Mouse (Mus musculus) heart, embryonic 12.5 days (tissue): ENCODE data around the gene Gm26657. TPM values are rescaled to one million over a fixed set of nuclear protein-coding genes. Genes with fewer than 3 reads are reported as not detected.

Source experiments
- ATAC-seq: fragments of 200-750 bp; cut with Nextera tagmentation; 2 replicates; pipeline ENCODE4 v1.8.0; 2017; ENCODE audit warnings: moderate TSS enrichment, moderate library complexity; ENCODE audit not compliant: insufficient number of reproducible peaks, low FRiP score
- H3K27ac ChIP-seq: fragments of 300-500 bp; sonication (generic); 2 replicates; pipeline ENCODE4 v1.5.1; 2016; ENCODE audit warnings: mild to moderate bottlenecking, moderate library complexity; ENCODE audit not compliant: poor library complexity, severe bottlenecking
- H3K27me3 ChIP-seq: fragments of 300-500 bp; sonication (generic); replicated peaks from 2 replicates; pipeline ENCODE4 v1.6.1; 2016; ENCODE audit warnings: mild to moderate bottlenecking, moderate library complexity
- H3K36me3 ChIP-seq: fragments of 300-500 bp; sonication (generic); 2 replicates; pipeline ENCODE4 v1.6.1; 2016; ENCODE audit warnings: mild to moderate bottlenecking, moderate library complexity
- H3K4me1 ChIP-seq: fragments of 300-500 bp; sonication (generic); replicated peaks from 2 replicates; pipeline ENCODE4 v1.6.1; 2016; ENCODE audit warnings: mild to moderate bottlenecking
- H3K4me2 ChIP-seq: fragments of 300-500 bp; sonication (generic); 2 replicates; pipeline ENCODE4 v1.6.1; 2016; ENCODE audit warnings: mild to moderate bottlenecking, moderate library complexity
- H3K4me3 ChIP-seq: fragments of 300-500 bp; sonication (generic); 2 replicates; pipeline ENCODE4 v1.5.1; 2016; ENCODE audit warnings: mild to moderate bottlenecking
- H3K9ac ChIP-seq: fragments of 300-500 bp; sonication (generic); 2 replicates; pipeline ENCODE4 v1.6.1; 2016; ENCODE audit warnings: mild to moderate bottlenecking, moderate library complexity
- H3K9me3 ChIP-seq: fragments of 300-500 bp; sonication (generic); replicated peaks from 2 replicates; pipeline ENCODE4 v1.6.1; 2016; ENCODE audit warnings: mild to moderate bottlenecking, moderate library complexity
- whole genome bisulfite sequencing: fragments of 180-500 bp; shearing (Covaris S2); methylation state at CpG from one replicate; pipeline ENCODE4 v1.1.7; 2016; 5-methylcytosine and 5-hydroxymethylcytosine counted together
- polyA plus RNA-seq: library from polyadenylated mRNA; unstranded; fragments of >200 nt; fragmentation: Nextera tagmentation; extraction: Ambion mirVana; gene quantifications from 2 replicates; pipeline ENCODE4 v1.2.1, GENCODE M21; 2016

Gm26657 gene
- not detected in 2 replicates for polyA plus RNA-seq

DNA sequence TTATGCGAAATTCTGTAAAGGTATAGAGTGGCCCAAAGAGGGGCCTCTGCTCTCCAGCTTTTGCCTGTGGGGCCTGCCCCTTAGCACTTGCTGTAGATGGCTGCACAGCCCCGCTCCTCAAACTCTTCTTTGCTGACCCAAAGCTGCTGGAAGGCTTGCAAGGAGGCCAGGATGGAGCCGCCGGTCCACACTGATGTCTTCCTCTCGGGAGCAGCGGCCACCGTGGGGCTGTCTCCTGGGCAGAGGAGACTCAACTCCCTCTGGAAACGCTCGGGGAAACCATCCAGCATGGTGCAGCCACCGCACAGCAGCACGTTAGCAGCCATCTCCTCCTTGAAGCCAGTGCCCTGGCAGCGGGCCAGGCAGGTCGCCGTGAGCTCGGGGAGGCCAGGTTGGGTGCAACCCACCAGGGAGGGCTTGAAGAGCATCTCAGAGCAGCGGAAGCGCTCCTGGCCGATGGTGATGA lies at the start of gene Gm26657:
Gene Gm26657 (plus strand): TSS at position 51 of the 466 bp plus-strand sequence.
- H3K4me3 ChIP-seq: no peak within 1 kb of the TSS
- H3K27ac ChIP-seq: no peak within 1 kb of the TSS
- WGBS: 83% methylated on average over 18 of the region's 18 CpGs
- no peak for ATAC-seq
- peaks cover 12% of the 10 kb centered on the region for H3K36me3 ChIP-seq
- no peaks in the 10 kb centered on the region for H3K9me3 ChIP-seq
- H3K27me3 ChIP-seq: no peaks in the 10 kb centered on the region
- H3K4me2 ChIP-seq: no peak within 1 kb of the TSS
- no peak within 1 kb of the TSS for H3K9ac ChIP-seq
- H3K4me1 ChIP-seq: 0 out of 2 replicates have a peak, but pooled peaks cover 7% of the 10 kb centered on the region

DNA sequence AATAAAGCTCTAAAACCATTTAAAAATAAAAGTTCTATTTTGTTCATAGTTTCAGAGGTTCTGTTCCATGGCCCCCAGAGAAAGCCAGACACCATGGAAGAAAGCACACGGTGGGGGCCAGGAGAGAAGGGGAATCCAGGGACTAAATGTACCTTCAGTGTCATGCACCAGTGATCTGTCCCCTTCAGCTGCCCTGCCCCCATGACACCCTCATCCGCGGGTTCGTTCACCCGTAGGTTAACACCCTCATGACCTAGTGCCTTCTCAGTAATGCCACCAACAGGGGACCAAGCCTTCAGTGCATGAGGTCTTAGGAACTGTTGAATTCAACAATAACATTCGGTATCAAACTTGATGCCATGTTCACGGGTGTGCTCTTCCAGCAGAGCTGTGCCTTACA lies 43.5 kb upstream of the Gm26657 start:
- H3K4me3 ChIP-seq: no peak overlapping the region
- ATAC-seq: no peak
- H3K9ac ChIP-seq: no peak overlapping the region
- no peaks in the 10 kb centered on the region for H3K9me3 ChIP-seq
- peaks cover 4% of the 10 kb centered on the region; the same call in 1 of the 2 replicates for H3K4me1 ChIP-seq
- H3K27me3 ChIP-seq: no peaks in the 10 kb centered on the region
- H3K36me3 ChIP-seq: no peaks in the 10 kb centered on the region
- no peak overlapping the region for H3K27ac ChIP-seq
- WGBS: 79% methylated on average over 7 of the region's 7 CpGs
- H3K4me2 ChIP-seq: no peak overlapping the region

DNA sequence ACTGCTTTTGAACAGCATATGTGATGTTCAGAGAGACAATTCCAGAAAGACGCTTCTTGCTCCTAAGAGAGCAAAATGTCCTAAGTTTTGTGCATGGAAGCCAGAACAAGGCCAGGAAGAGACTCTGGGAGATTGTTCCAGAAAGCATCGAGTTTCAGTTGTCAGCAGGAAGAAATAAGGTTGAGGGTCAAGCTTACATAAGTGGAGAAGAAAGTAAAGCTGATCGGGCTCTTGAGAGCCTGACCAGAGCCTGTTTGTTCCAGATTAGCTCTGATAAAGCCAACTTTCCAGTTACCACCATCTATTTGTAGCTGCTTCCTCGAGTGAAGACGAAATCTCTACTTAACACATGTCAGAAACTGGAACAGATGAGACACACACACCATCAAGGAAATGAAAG lies 41.2 kb upstream of the Gm26657 start:
- Histone ChIP-seq H3K27ac (no peak overlapping the region), H3K27me3 (no peaks in the 10 kb centered on the region), H3K9me3 (no peaks in the 10 kb centered on the region), H3K4me3 (no peak overlapping the region), H3K4me2 (no peak overlapping the region), H3K36me3 (no peaks in the 10 kb centered on the region), H3K9ac (no peak overlapping the region), H3K4me1 (peaks cover 4% of the 10 kb centered on the region; the same call in 1 of the 2 replicates)
- WGBS: 13% methylated on average over 5 of the region's 5 CpGs
- ATAC-seq: no peak; the same call in 1 of the 2 replicates

DNA sequence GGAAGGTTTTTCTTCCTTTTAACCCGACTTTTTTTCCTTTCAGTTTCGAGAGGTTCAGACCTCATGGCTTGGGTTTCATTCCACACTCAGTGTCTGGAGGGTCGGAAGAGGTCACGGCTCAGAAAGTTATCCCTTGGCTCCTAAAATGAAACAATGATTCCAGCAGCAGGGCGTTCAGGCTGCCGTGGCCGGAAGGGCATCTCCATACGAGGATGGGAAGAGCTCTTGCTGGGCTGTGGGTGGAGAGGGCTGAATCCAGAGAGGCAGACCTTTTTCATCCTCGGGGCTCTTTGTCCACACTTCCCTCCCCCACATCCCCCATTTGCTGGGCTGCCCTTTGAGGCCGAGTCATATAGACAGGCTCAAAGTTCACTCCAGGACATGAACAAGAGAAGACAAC lies 37.6 kb upstream of the Gm26657 start:
- Histone ChIP-seq H3K27ac (no peak overlapping the region), H3K4me1 (peaks cover 4% of the 10 kb centered on the region; the same call in 1 of the 2 replicates), H3K4me2 (no peak overlapping the region), H3K27me3 (no peaks in the 10 kb centered on the region), H3K4me3 (no peak overlapping the region), H3K36me3 (no peaks in the 10 kb centered on the region), H3K9ac (no peak overlapping the region), H3K9me3 (no peaks in the 10 kb centered on the region)
- 31% methylated on average over 10 of the region's 10 CpGs for WGBS
- no peak for ATAC-seq

DNA sequence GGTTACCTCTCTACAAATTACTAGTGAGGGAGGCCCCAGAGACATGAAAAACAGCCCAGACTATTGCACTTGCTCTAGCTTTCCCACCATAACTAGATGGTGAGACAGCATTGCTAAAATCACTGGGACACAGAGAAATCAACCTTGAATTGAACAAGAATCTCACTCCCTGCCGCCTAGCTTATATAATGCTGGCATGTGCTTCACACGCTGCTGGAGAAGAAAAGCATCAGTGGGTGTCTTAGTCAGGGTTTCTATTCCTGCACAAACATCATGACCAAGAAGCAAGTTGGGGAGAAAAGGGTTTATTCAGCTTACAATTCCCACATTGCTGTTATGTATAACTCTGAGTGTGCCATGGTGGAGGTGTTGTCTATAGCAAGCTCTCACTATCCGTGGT lies 26.7 kb upstream of the Gm26657 start:
- Histone ChIP-seq H3K9me3 (no peaks in the 10 kb centered on the region), H3K27ac (no peak overlapping the region), H3K4me3 (no peak overlapping the region), H3K9ac (no peak overlapping the region), H3K27me3 (no peaks in the 10 kb centered on the region), H3K36me3 (no peaks in the 10 kb centered on the region), H3K4me1 (peaks cover 14% of the 10 kb centered on the region), H3K4me2 (no peak overlapping the region)
- 89% methylated on average over 3 of the region's 3 CpGs for WGBS
- ATAC-seq: no peak

DNA sequence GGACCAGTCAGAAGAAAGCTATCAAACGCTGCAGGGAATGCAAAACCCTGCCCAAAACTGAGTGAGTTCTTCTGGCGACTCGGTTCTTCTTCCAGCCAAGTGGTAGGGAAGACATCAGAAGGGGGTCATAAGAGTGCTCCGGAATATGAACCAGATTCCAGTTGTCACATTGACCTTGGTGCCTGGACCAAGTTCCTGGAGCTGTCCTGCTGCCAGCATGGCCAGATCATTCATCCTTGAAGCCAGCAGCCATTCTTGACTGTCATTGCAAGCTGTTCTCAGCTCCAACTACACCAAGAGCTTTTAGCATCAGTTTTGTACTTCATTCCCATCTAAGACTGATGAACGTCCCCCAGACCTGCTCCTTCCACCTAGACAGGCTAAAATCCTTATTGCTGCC lies 23.1 kb upstream of the Gm26657 start:
- Histone ChIP-seq H3K4me3 (no peak overlapping the region), H3K27me3 (no peaks in the 10 kb centered on the region), H3K9ac (no peak overlapping the region), H3K27ac (no peak overlapping the region), H3K36me3 (no peaks in the 10 kb centered on the region), H3K4me1 (peaks cover 34% of the 10 kb centered on the region), H3K4me2 (no peak overlapping the region), H3K9me3 (no peaks in the 10 kb centered on the region)
- ATAC-seq: no peak
- 55% methylated on average over 5 of the region's 5 CpGs for WGBS

DNA sequence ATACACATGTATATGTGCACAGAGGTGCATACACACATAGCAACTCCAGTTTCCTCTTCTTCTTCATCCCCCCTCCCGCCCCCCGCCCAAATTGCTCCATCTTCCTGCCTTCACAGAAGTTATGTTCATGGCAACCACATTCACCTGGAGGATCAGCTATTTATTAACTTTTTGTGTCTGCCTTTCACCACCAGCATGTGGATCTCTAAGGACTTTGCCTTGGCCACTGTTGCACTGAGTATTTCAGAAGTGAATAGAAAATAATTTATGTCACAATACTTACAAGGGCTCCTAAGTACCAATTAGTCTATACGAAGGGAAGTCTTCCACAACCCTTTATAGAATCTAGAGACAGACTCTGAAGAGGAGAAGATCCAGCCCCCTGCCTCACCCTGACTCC lies 21.9 kb upstream of the Gm26657 start:
- peak overlapping the region; percentile 89; the same call in 1 of the 2 replicates for H3K27ac ChIP-seq
- H3K9me3 ChIP-seq: no peaks in the 10 kb centered on the region
- H3K9ac ChIP-seq: no peak overlapping the region
- no peak overlapping the region for H3K4me2 ChIP-seq
- no peak overlapping the region for H3K4me3 ChIP-seq
- no peak for ATAC-seq
- no peaks in the 10 kb centered on the region for H3K27me3 ChIP-seq
- H3K4me1 ChIP-seq: peaks cover 45% of the 10 kb centered on the region
- H3K36me3 ChIP-seq: no peaks in the 10 kb centered on the region
- 83% methylated on average over 3 of the region's 3 CpGs for WGBS

DNA sequence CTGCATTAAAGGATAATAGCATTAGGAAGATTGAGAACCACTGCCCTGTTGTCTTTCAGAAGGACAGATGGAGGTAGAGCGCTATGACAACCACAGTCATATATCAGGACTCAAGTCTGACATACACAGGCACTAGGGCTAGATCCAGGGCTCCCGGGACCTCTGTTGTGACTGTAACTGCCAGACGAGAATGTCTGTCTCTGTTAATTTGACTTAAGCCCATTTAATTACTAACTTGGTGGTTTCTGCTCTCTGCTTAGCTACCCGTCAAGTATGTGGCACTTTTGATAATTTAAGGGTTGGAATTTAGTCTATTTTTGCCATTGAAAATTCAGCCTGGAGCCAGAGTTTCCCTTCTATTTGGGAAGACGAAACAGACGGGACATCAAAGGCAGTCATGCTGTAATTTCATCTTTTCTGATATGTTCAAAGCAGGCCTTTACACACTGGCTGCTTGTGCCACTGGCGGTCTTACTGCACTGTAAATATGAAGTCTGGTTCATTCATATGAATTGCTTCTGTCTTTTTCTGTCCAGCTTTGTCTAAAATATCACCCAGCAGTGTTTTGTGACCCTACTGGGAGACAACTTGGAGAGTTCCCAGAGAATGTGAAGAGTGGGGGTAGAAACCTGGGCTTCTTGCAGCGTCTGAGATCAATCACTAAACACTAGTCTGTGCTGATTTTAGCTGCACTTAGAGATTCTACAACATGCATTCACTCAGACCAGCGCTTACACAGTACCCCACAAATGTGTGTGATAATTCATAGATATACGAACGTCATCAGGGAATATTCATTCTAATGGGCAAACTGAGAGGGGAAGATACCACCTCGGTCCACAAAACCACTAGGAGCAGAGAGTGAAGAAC lies 21.1 kb upstream of the Gm26657 start:
- Histone ChIP-seq H3K9ac (no peak overlapping the region), H3K27me3 (no peaks in the 10 kb centered on the region), H3K4me1 (peaks cover 45% of the 10 kb centered on the region), H3K36me3 (no peaks in the 10 kb centered on the region), H3K27ac (peak overlapping the region; percentile 89), H3K4me3 (no peak overlapping the region), H3K4me2 (peak overlapping the region; percentile 40), H3K9me3 (no peaks in the 10 kb centered on the region)
- no peak for ATAC-seq
- WGBS: 32% methylated on average over 12 of the region's 12 CpGs

DNA sequence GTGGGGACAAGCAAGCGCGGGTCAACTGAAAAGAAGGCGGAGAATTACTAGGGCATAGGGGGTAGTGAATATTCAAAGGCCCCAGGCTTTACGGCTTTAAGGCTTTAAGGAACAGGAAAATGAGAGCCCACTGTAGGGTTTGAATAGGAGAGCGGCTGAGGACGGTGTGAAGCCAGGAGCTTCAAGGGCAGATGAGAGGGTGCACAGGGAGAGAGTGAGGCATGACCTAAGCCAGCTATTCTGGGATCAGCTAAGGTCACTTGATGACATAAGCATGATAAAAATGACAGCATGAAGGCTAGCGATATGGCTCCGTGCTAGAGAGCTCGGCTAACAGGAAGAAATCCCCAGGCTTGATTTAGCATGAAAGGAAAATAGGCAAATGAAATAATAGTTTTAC lies 20.4 kb upstream of the Gm26657 start:
- Histone ChIP-seq H3K27me3 (no peaks in the 10 kb centered on the region), H3K4me2 (peak overlapping the region; percentile 40), H3K36me3 (no peaks in the 10 kb centered on the region), H3K4me3 (no peak overlapping the region), H3K9me3 (no peaks in the 10 kb centered on the region), H3K4me1 (peaks cover 45% of the 10 kb centered on the region), H3K9ac (no peak overlapping the region), H3K27ac (peak overlapping the region; percentile 89)
- 20% methylated on average over 9 of the region's 9 CpGs for WGBS
- ATAC-seq: peak; percentile 83

DNA sequence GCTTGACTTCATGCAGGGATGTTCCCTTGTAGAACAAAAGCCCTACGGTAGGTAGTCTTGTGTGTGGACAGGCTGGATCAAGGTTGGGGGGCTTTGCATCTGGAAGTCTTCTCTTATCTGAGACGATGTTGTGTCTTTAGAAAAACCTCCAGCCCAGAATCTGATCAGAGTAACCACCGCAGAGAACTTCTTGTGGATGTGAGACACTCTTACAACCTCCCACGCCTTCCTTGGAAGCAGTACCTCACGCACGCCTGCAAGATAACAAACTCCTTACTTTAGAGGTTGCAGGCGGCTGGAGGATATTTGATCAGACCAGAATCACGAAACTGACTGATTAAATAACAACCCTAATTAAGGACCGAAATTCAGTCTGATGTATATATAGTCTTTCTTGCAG lies 19.5 kb upstream of the Gm26657 start:
- ATAC-seq: no peak
- WGBS: 47% methylated on average over 9 of the region's 9 CpGs
- H3K4me1 ChIP-seq: peaks cover 45% of the 10 kb centered on the region

DNA sequence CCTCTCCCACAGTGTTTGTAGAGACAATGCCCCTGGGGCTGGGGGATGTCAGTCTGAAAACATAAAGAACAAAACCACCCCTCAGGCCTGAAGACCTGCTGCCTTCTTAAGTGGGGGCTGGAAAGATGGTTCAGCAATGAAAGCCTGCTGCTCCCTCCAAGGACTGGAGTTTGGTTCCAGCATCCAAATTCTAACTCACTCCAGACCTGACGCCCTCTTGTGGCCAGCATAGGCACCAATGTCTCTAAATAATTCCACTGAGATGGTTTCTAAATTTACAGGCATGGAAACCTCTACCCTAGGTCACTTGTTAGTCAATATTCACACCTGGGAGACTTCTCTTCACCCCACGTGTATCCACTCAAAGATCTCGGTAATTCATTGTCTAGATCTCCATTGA lies 18.4 kb upstream of the Gm26657 start:
- no peak overlapping the region for H3K27ac ChIP-seq
- H3K36me3 ChIP-seq: no peaks in the 10 kb centered on the region
- 34% methylated on average over 3 of the region's 3 CpGs for WGBS
- peaks cover 45% of the 10 kb centered on the region for H3K4me1 ChIP-seq
- H3K9me3 ChIP-seq: no peaks in the 10 kb centered on the region
- no peak overlapping the region for H3K4me3 ChIP-seq
- no peaks in the 10 kb centered on the region for H3K27me3 ChIP-seq
- no peak for ATAC-seq
- H3K4me2 ChIP-seq: no peak overlapping the region
- no peak overlapping the region for H3K9ac ChIP-seq

More for the DNA sequence above, 19.5 kb upstream of the Gm26657 start:
- Histone ChIP-seq H3K36me3 (no peaks in the 10 kb centered on the region), H3K4me2 (peak overlapping the region; percentile 40; the same call in 1 of the 2 replicates), H3K27me3 (no peaks in the 10 kb centered on the region), H3K27ac (peak overlapping the region; percentile 89), H3K9ac (no peak overlapping the region), H3K9me3 (no peaks in the 10 kb centered on the region), H3K4me3 (no peak overlapping the region)
